Comparison of ENCODE assay signal across 8 mouse cellular contexts in the genomic region with DNA sequence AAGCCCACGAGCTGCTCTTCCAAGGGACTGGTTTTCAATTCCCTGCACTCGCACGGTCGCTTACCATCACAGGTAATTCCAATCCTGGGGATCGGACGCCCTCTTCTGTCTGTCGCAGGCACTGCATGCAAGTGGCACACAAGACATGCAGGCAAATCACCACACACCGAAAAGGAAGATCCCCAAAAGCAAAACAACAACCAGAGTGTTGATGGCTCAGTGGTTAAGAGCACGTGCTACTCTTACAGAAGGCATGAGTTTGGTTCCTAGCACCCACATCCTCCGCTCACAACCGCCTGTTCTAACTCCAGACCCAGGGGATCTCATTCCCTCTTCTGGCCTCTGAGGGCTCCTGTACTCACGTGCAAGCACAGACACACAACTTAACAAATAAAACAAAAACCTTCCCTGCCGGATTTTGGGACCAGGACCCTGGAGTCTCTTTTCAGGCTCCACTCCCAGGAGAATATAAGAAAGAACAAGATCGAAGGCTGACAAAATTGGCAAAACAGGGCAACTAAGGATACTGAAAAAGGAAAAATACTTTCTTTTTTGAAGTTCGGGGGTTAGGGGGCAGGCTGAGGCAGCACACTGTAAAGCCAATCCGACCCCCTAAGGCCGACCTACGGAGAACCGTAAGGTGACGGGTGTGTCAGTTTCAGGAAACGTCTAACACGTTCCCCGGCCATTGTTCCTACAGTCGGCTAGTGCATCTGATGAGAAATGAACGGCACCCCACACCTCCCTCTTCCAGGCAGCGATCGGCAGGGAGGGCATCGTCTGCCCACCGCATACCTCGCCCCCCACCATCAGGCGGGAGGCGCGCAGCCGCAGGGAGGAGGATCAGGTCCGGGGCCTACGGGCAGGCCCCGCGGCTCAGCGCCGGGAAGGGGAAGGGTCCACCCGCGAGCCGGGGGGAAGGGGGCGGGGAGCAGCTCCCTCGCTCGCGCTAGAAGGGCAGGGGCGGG. TPM values are rescaled to one million over a fixed set of nuclear protein-coding genes. Genes with fewer than 3 reads are reported as not detected.
DNase-seq lines count a peak whose midpoint lies in the region; ATAC-seq and TF ChIP-seq lines count a peak whose summit lies in the region.

No protein-coding gene starts in this region.

- DNase-seq in G1E (ENCODE audit: low spot score), result peak; percentile 74
- peak; percentile 47 for DNase-seq in brain, adult 2 months (ENCODE audit: low read depth, low spot score)
- peak; percentile 57 for DNase-seq in kidney, postnatal 0 days (ENCODE audit: low spot score)
- DNase-seq in lung, adult 2 months, result peak; percentile 55
- peak; percentile 64 to 66 for DNase-seq in thymus, postnatal 36 days

- peak overlapping the region; percentile 72 for H3K4me2 ChIP-seq in embryonic facial prominence, embryonic 15.5 days (replicated peaks)
- peak overlapping the region; percentile 93 for H3K4me2 ChIP-seq in heart, embryonic 14.5 days (ENCODE audit: low read length)
- H3K4me2 ChIP-seq in kidney, postnatal 0 days (ENCODE audit: low read length), result peak overlapping the region; percentile 81
- peak overlapping the region; percentile 96 for H3K4me2 ChIP-seq in neural tube, embryonic 15.5 days

- H3K27me3 ChIP-seq in G1E (ENCODE audit: insufficient read depth, low read length), result no peaks in the 10 kb centered on the region
- no peaks in the 10 kb centered on the region for H3K27me3 ChIP-seq in embryonic facial prominence, embryonic 15.5 days
- no peaks in the 10 kb centered on the region for H3K27me3 ChIP-seq in heart, embryonic 14.5 days (ENCODE audit: control insufficient read depth, insufficient read depth, low read length)
- H3K27me3 ChIP-seq in kidney, postnatal 0 days (ENCODE audit: insufficient read depth, low read length), result no peaks in the 10 kb centered on the region
- no peaks in the 10 kb centered on the region for H3K27me3 ChIP-seq in neural tube, embryonic 15.5 days (replicated peaks)

- H3K9me3 ChIP-seq in G1E (replicated peaks), result no peaks in the 10 kb centered on the region
- no peaks in the 10 kb centered on the region for H3K9me3 ChIP-seq in embryonic facial prominence, embryonic 15.5 days (replicated peaks)
- no peaks in the 10 kb centered on the region for H3K9me3 ChIP-seq in heart, embryonic 14.5 days (ENCODE audit: control insufficient read depth, low read length)
- no peaks in the 10 kb centered on the region for H3K9me3 ChIP-seq in kidney, postnatal 0 days (replicated peaks; ENCODE audit: low read length)
- H3K9me3 ChIP-seq in neural tube, embryonic 15.5 days (replicated peaks), result no peaks in the 10 kb centered on the region

- 2% methylated on average over 43 of the region's 48 CpGs for WGBS in embryonic facial prominence, embryonic 15.5 days
- WGBS in heart, embryonic 14.5 days, result 4% methylated on average over 47 of the region's 48 CpGs
- 3% methylated on average over 42 of the region's 48 CpGs for WGBS in kidney, postnatal 0 days
- WGBS in lung, adult 2 months, result 2% methylated on average over 47 of the region's 48 CpGs
- WGBS in neural tube, embryonic 15.5 days, result 2% methylated on average over 47 of the region's 48 CpGs

- ATAC-seq in G1E (ENCODE audit: extremely low read depth, insufficient number of reproducible peaks, low FRiP score, poor library complexity, severe bottlenecking), result no peak
- peak; percentile 64 for ATAC-seq in embryonic facial prominence, embryonic 15.5 days (ENCODE audit: insufficient number of reproducible peaks, low FRiP score, low TSS enrichment, low read depth)
- peak; percentile 63 for ATAC-seq in heart, embryonic 14.5 days (ENCODE audit: insufficient number of reproducible peaks, insufficient read depth, low FRiP score, low read depth)
- ATAC-seq in kidney, postnatal 0 days (replicated peaks; ENCODE audit: low FRiP score, low read depth), result peak; percentile 65
- peak; percentile 79 for ATAC-seq in neural tube, embryonic 15.5 days (ENCODE audit: low FRiP score)

- TF ChIP-seq POLR2A in lung, adult 2 months (IDR thresholded peaks at IDR 0.05; ENCODE audit: borderline replicate concordance, extremely low read depth, low read depth, low read length), result no peak

- peaks cover 64% of the 10 kb centered on the region for H3K36me3 ChIP-seq in G1E (replicated peaks)
- peaks cover 34% of the 10 kb centered on the region for H3K36me3 ChIP-seq in embryonic facial prominence, embryonic 15.5 days
- H3K36me3 ChIP-seq in heart, embryonic 14.5 days (ENCODE audit: control insufficient read depth, insufficient read depth, low read length), result peaks cover 49% of the 10 kb centered on the region
- H3K36me3 ChIP-seq in kidney, postnatal 0 days (ENCODE audit: insufficient read depth, low read length), result peaks cover 25% of the 10 kb centered on the region
- H3K36me3 ChIP-seq in neural tube, embryonic 15.5 days, result peaks cover 35% of the 10 kb centered on the region

- H3K4me1 ChIP-seq in G1E (ENCODE audit: insufficient read depth, low read depth, low read length), result peaks cover 65% of the 10 kb centered on the region
- peaks cover 31% of the 10 kb centered on the region for H3K4me1 ChIP-seq in embryonic facial prominence, embryonic 15.5 days
- peaks cover 6 to 31% of the 10 kb centered on the region in 2 experiments for H3K4me1 ChIP-seq in heart, embryonic 14.5 days (ENCODE audit: control insufficient read depth in 2 of 2, insufficient read depth in 2 of 2, low read length in 2 of 2)
- H3K4me1 ChIP-seq in kidney, postnatal 0 days (replicated peaks; ENCODE audit: insufficient read depth, low read length), result peaks cover 17% of the 10 kb centered on the region
- H3K4me1 ChIP-seq in lung, adult 2 months (ENCODE audit: control insufficient read depth, insufficient read depth, low read length), result peaks cover 13% of the 10 kb centered on the region; the same call in 1 of the 2 replicates
- H3K4me1 ChIP-seq in neural tube, embryonic 15.5 days, result peaks cover 47% of the 10 kb centered on the region

- H3K27ac ChIP-seq in embryonic facial prominence, embryonic 15.5 days (replicated peaks), result peak overlapping the region; percentile 85
- H3K27ac ChIP-seq in heart, embryonic 14.5 days (replicated peaks in 1 of 2; ENCODE audit: control insufficient read depth in 1 of 2, insufficient read depth in 1 of 2, low read depth in 2 of 2, low read length in 2 of 2), result peak overlapping the region; percentile 85 to 91
- peak overlapping the region; percentile 90 for H3K27ac ChIP-seq in kidney, postnatal 0 days
- H3K27ac ChIP-seq in neural tube, embryonic 15.5 days (replicated peaks), result peak overlapping the region; percentile 91

- TF ChIP-seq CTCF in G1E (IDR thresholded peaks at IDR 0.05; ENCODE audit: low read depth, low read length), result peak; percentile 98
- peak; percentile 69 for TF ChIP-seq CTCF in kidney, postnatal 0 days (IDR thresholded peaks at IDR 0.05; ENCODE audit: low read depth)
- peak; percentile 69; the same call in 1 of the 2 replicates for TF ChIP-seq CTCF in lung, adult 2 months (IDR thresholded peaks at IDR 0.05; ENCODE audit: insufficient read depth, low read length)

- H3K9ac ChIP-seq in embryonic facial prominence, embryonic 15.5 days, result peak overlapping the region; percentile 96
- peak overlapping the region; percentile 95 for H3K9ac ChIP-seq in heart, embryonic 14.5 days (ENCODE audit: low read length)
- peak overlapping the region; percentile 95 for H3K9ac ChIP-seq in kidney, postnatal 0 days (ENCODE audit: low read depth, low read length)
- H3K9ac ChIP-seq in neural tube, embryonic 15.5 days (replicated peaks), result peak overlapping the region; percentile 97

- peak overlapping the region; percentile 86 for H3K4me3 ChIP-seq in G1E (ENCODE audit: low read depth, low read length)
- peak overlapping the region; percentile 96 for H3K4me3 ChIP-seq in embryonic facial prominence, embryonic 15.5 days (replicated peaks)
- peak overlapping the region; percentile 95 to 100 for H3K4me3 ChIP-seq in heart, embryonic 14.5 days (ENCODE audit: control insufficient read depth in 1 of 2, insufficient read depth in 1 of 2, low read depth in 1 of 2, low read length in 2 of 2)
- peak overlapping the region; percentile 87 for H3K4me3 ChIP-seq in kidney, postnatal 0 days (replicated peaks; ENCODE audit: low read depth, low read length)
- peak overlapping the region; percentile 93 for H3K4me3 ChIP-seq in lung, adult 2 months (replicated peaks; ENCODE audit: extremely low read depth, low read depth, low read length)
- peak overlapping the region; percentile 99 for H3K4me3 ChIP-seq in neural tube, embryonic 15.5 days (replicated peaks)

RNA-seq across cellular contexts. Expression of gene Slc39a9, which starts 0.7 kb away (rescaled TPM):
- total RNA-seq in G1E (2014; fragmentation: Nextera tagmentation) (55.5 and 58.1 TPM in 2 replicates), G1E (2017) (17.9 and 22.5 TPM in 2 replicates)
- 15.3 and 19.0 TPM in 2 replicates for polyA plus RNA-seq in G1E (2012)
- 23.2 and 25.8 TPM in 2 replicates for polyA plus RNA-seq in embryonic facial prominence, embryonic 15.5 days (2015; fragmentation: Nextera tagmentation; extraction: Ambion mirVana)
- 19.4 and 21.7 TPM in 2 replicates for polyA plus RNA-seq in heart, embryonic 14.5 days (2014; fragmentation: Nextera tagmentation; extraction: Ambion mirVana)
- 21.1 and 21.2 TPM in 2 replicates for polyA plus RNA-seq in kidney, postnatal 0 days (2015; fragmentation: Nextera tagmentation; extraction: Ambion mirVana)
- 49.8 and 63.9 TPM in 2 replicates for polyA plus RNA-seq in lung, adult 2 months (2012; rRNA removed)
- 22.6 and 25.5 TPM in 2 replicates for polyA plus RNA-seq in neural tube, embryonic 15.5 days (2015; fragmentation: Nextera tagmentation; extraction: Ambion mirVana)

RNA-seq across cellular contexts. Expression of gene Erh, which starts 1.1 kb away (rescaled TPM):
- 121 and 208 TPM in 2 replicates for total RNA-seq in G1E (2014; fragmentation: Nextera tagmentation)
- total RNA-seq in G1E (2017), result 207 and 279 TPM in 2 replicates
- 43.7 and 74.3 TPM in 2 replicates for polyA plus RNA-seq in G1E (2012)
- 244 and 251 TPM in 2 replicates for polyA plus RNA-seq in embryonic facial prominence, embryonic 15.5 days (2015; fragmentation: Nextera tagmentation; extraction: Ambion mirVana)
- polyA plus RNA-seq in heart, embryonic 14.5 days (2014; fragmentation: Nextera tagmentation; extraction: Ambion mirVana), result 152 and 172 TPM in 2 replicates
- 210 and 215 TPM in 2 replicates for polyA plus RNA-seq in kidney, postnatal 0 days (2015; fragmentation: Nextera tagmentation; extraction: Ambion mirVana)
- 15.2 and 20.7 TPM in 2 replicates for polyA plus RNA-seq in lung, adult 2 months (2012; rRNA removed)
- 258 and 270 TPM in 2 replicates for polyA plus RNA-seq in neural tube, embryonic 15.5 days (2015; fragmentation: Nextera tagmentation; extraction: Ambion mirVana)

RNA-seq across cellular contexts. Expression of gene Plekhd1, which starts 49.4 kb away (rescaled TPM):
- total RNA-seq in G1E (2014; fragmentation: Nextera tagmentation), result not detected in 2 replicates
- total RNA-seq in G1E (2017), result 0.16 and 0.29 TPM in 2 replicates
- not detected in 2 replicates for polyA plus RNA-seq in G1E (2012)
- polyA plus RNA-seq in embryonic facial prominence, embryonic 15.5 days (2015; fragmentation: Nextera tagmentation; extraction: Ambion mirVana), result 0.32 and 0.39 TPM in 2 replicates
- polyA plus RNA-seq in heart, embryonic 14.5 days (2014; fragmentation: Nextera tagmentation; extraction: Ambion mirVana), result 0.22 and 0.53 TPM in 2 replicates
- 3.5 and 4.0 TPM in 2 replicates for polyA plus RNA-seq in kidney, postnatal 0 days (2015; fragmentation: Nextera tagmentation; extraction: Ambion mirVana)
- polyA plus RNA-seq in lung, adult 2 months (2012; rRNA removed), result 20.3 and 20.5 TPM in 2 replicates
- polyA plus RNA-seq in neural tube, embryonic 15.5 days (2015; fragmentation: Nextera tagmentation; extraction: Ambion mirVana), result 10.5 and 11.8 TPM in 2 replicates
